11 mouse cellular contexts compared by ENCODE assay signal in genomic region chr3:127293479-127293874, GRCm38 (mm10).
DNase-seq lines count a peak whose midpoint lies in the region; ATAC-seq lines count a peak whose summit lies in the region.
"Had no signal": no experiment of that assay in that cellular context is flagged by ENCODE, and none has a peak within 500 bp of the region (broad histone marks: within the 10 kb centered on the region; RNA-seq: fewer than 3 reads in every experiment).

No protein-coding gene starts in this region.

- intact Hi-C loops in left cerebral cortex, postnatal 25 days (cut with DNase I) = loop anchor here (2.0 to 10.0 kb wide), 3 partner anchors 35 to 259 kb away; no protein-coding TSS in a partner anchor

- peaks cover 11% of the 10 kb centered on the region; the same call in 1 of the 2 replicates for H3K4me1 ChIP-seq in embryonic facial prominence, embryonic 10.5 days
- H3K4me1 ChIP-seq in hindbrain, embryonic 13.5 days (replicated peaks) = peaks cover 51% of the 10 kb centered on the region

- H3K9me3 ChIP-seq in embryonic facial prominence, embryonic 10.5 days = no peaks in the 10 kb centered on the region
- H3K9me3 ChIP-seq in hindbrain, embryonic 13.5 days = no peaks in the 10 kb centered on the region
- H3K9me3 ChIP-seq: embryonic facial prominence, embryonic 13.5 days had no signal

- H3K27ac ChIP-seq in embryonic facial prominence, embryonic 10.5 days (replicated peaks) = peak overlapping the region; percentile 57
- H3K27ac ChIP-seq in hindbrain, embryonic 13.5 days = peak overlapping the region; percentile 85
- H3K27ac ChIP-seq: embryonic facial prominence, embryonic 13.5 days had no signal

- H3K27me3 ChIP-seq in embryonic facial prominence, embryonic 10.5 days (replicated peaks; ENCODE audit: low read depth, poor library complexity, severe bottlenecking) = no peaks in the 10 kb centered on the region
- H3K27me3 ChIP-seq in hindbrain, embryonic 13.5 days = no peaks in the 10 kb centered on the region
- H3K27me3 ChIP-seq: embryonic facial prominence, embryonic 13.5 days had no signal

- H3K4me3 ChIP-seq in embryonic facial prominence, embryonic 10.5 days = no peak overlapping the region
- H3K4me3 ChIP-seq in hindbrain, embryonic 13.5 days = no peak overlapping the region
- H3K4me3 ChIP-seq: embryonic facial prominence, embryonic 13.5 days had no signal

- no peak overlapping the region for H3K9ac ChIP-seq in hindbrain, embryonic 13.5 days
- H3K9ac ChIP-seq: embryonic facial prominence, embryonic 13.5 days had no signal

- peak overlapping the region; percentile 33; the same call in 1 of the 2 replicates for H3K4me2 ChIP-seq in hindbrain, embryonic 13.5 days
- H3K4me2 ChIP-seq: embryonic facial prominence, embryonic 13.5 days had no signal

- 0 out of 2 replicates have a peak, but pooled peaks cover 3% of the 10 kb centered on the region for H3K36me3 ChIP-seq in embryonic facial prominence, embryonic 10.5 days (replicated peaks)
- H3K36me3 ChIP-seq in hindbrain, embryonic 13.5 days = no peaks in the 10 kb centered on the region
- H3K36me3 ChIP-seq: embryonic facial prominence, embryonic 13.5 days had no signal

- DNase-seq in embryonic facial prominence, embryonic 10.5 days (ENCODE audit: low spot score) = no peak
- DNase-seq in left cerebral cortex, postnatal 25 days (ENCODE audit: low spot score in 2 of 2) = peak; percentile 80 to 98
- peak; percentile 68 for DNase-seq in right cerebral cortex, postnatal 14 days
- DNase-seq in gastrocnemius, postnatal 10 days = no peak
- no peak for DNase-seq in lung, postnatal 36 days
- DNase-seq in adipocyte (ENCODE audit: low spot score) = no peak
- DNase-seq: kidney, adult 18-20 months; lung, postnatal 14 days had no signal

- peak; percentile 46; the same call in 1 of the 2 replicates for ATAC-seq in hindbrain, embryonic 13.5 days (ENCODE audit: low FRiP score)
- ATAC-seq in erythroid progenitor cell, adult 5-6 weeks (replicated peaks; ENCODE audit: low FRiP score, poor library complexity, severe bottlenecking) = no peak

- 79% methylated on average over 9 of the region's 9 CpGs for WGBS in embryonic facial prominence, embryonic 10.5 days
- 29% methylated on average over 9 of the region's 9 CpGs for WGBS in hindbrain, embryonic 13.5 days

Comparison
In these comparisons a context has a peak if more than half of its experiments do, and no peak if none do; other contexts are left out.
1. DNase-seq: peak in left cerebral cortex, postnatal 25 days (2 of 2) and right cerebral cortex, postnatal 14 days (single experiment); none in embryonic facial prominence, embryonic 10.5 days (single experiment), gastrocnemius, postnatal 10 days (single experiment), lung, postnatal 36 days (single experiment) and adipocyte (single experiment).